Mouse (Mus musculus) cerebellum, adult 2 months (tissue): Measurements from ENCODE around the gene Prkcz.

Experiments used
- CTCF ChIP-seq: fragments of 200-500 bp; IDR thresholded peaks from 2 replicates; pipeline ENCODE4 v1.5.1; 2011; ENCODE audit warnings: low read depth, mild to moderate bottlenecking, control low read depth, low read length, moderate library complexity, borderline replicate concordance; ENCODE audit not compliant: insufficient read depth
- POLR2A ChIP-seq: fragments of 200-500 bp; IDR thresholded peaks from 2 replicates; pipeline ENCODE4 v1.6.1; 2011; ENCODE audit warnings: low read length, control low read depth, borderline replicate concordance; ENCODE audit not compliant: insufficient read depth

DNA sequence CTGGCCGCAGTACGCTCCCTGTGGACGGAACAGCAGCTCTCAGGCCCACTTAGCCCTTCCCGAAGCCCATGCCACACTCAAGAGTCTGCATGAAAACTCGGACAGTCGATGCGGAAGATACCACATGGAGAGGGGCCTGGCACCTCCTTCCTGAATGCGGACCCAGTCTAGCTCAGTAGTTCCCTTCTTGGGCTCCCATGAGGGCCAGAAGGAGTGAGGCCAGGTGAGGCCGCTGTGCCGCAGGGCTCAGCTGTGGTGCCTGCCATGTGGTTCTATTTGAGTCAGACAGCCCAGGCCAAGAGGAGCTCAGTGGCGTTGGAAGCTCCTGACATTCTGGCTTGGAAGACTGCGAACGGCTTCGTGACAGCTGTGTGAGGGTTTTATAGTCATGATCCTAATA lies 66.8 kb downstream of the Prkcz start:
- TF ChIP-seq CTCF (no peak), POLR2A (no peak)
